Mouse (Mus musculus) adrenal gland, postnatal 0 days (tissue): ENCODE data around the gene Ccdc42. TPM values are rescaled to one million over a fixed set of nuclear protein-coding genes. Genes with fewer than 3 reads are reported as not detected.

ENCODE experiments used
- polyA plus RNA-seq: library from polyadenylated mRNA; unstranded; fragments of >200 nt; fragmentation: Nextera tagmentation; extraction: Ambion mirVana; gene quantifications from 2 replicates; pipeline ENCODE4 v1.2.1, GENCODE M21; 2015

Gene Ccdc42
- 0.69 and 1.1 TPM in 2 replicates for polyA plus RNA-seq

GRCm38 (mm10) chr11:68586721-68587120 lies at the start of gene Ccdc42:
TSS of gene Ccdc42 (plus strand) at chr11:68587021.

GRCm38 (mm10) chr11:68555918-68556584 lies 30.8 kb upstream of the Ccdc42 start, which contains the start of gene Mfsd6l:
TSS of gene Mfsd6l (plus strand) at chr11:68556186.

Other genes with a start within 250 kb of the Ccdc42 start
- 18.8 and 38.0 TPM in 2 replicates for gene Ntn1, start 186.2 kb upstream of the Ccdc42 start, polyA plus RNA-seq
- gene Pik3r5, start 154.9 kb upstream of the Ccdc42 start, polyA plus RNA-seq, result 0.54 and 0.72 TPM in 2 replicates
- 1.1 and 2.2 TPM in 2 replicates for gene Pik3r6, start 84.0 kb upstream of the Ccdc42 start, polyA plus RNA-seq
- gene Mfsd6l, start 30.8 kb upstream of the Ccdc42 start, polyA plus RNA-seq, result not detected in 2 replicates
- gene Myh10, start 104.5 kb downstream of the Ccdc42 start, polyA plus RNA-seq, result 37.9 and 53.4 TPM in 2 replicates